Mouse (Mus musculus): ENCODE results near the gene Idh1. TPM values are rescaled to one million over a fixed set of nuclear protein-coding genes. Genes with fewer than 3 reads are reported as not detected.
A peak's percentile ranks its signal among the peaks of the same experiment; 100 is the strongest.

Gene Idh1
- polyA plus RNA-seq, 1 experiment from 2014 or later, result 140 TPM

DNA sequence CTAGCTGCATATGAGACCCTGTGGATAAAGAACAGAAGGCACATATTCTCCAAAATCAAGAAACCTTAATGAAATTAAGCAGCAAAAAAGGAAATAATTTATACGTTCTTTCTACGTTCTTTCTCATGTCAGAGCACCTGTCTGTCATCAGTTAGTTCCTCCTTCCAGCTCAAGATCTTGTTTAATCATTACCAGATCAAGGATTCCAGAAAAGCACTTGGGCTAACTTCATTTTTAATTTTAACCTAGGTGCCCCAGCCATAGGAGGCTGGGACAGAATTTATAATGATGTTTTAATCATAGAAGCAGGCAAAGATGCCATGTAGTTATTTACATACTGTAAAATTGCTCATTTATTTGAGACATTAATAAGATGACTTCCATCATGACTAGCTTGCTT is 41.5 kb downstream of the Idh1 start:
- no peak overlapping the region for H3K4me2 ChIP-seq
- WGBS, result 79% methylated on average over 2 of the region's 2 CpGs
- H3K4me1 ChIP-seq (replicated peaks), result no peaks in the 10 kb centered on the region
- H3K9me3 ChIP-seq, result no peaks in the 10 kb centered on the region
- no peak overlapping the region for H3K4me3 ChIP-seq (replicated peaks)
- H3K9ac ChIP-seq (replicated peaks), result no peak overlapping the region
- no peaks in the 10 kb centered on the region for H3K27me3 ChIP-seq
- ATAC-seq (ENCODE audit: insufficient number of reproducible peaks, insufficient read depth, low FRiP score, low TSS enrichment, low read depth), result no peak
- no peaks in the 10 kb centered on the region for H3K36me3 ChIP-seq
- no peak overlapping the region for H3K27ac ChIP-seq

DNA sequence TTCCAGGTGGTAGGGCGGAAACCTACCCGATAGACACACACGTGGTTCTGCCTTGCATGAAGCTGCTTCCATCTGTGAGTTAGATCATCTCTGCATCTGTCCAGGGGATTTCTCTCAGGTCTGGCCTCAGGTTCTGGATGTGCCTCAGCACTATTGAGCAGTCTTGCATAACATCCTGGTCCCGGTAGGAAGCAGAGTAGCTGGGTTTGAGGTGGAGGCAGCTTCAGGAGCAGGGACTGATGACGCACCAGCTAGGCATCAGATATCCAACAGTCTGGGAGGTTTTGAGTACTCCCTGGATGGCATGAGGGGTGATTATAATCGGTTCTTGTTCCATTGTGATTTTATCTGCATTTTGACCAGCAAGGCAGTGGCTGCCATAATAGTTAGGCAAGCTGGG is 48.7 kb downstream of the Idh1 start:
- Histone ChIP-seq H3K4me3 (replicated peaks) (no peak overlapping the region), H3K4me2 (no peak overlapping the region), H3K9me3 (no peaks in the 10 kb centered on the region), H3K27me3 (no peaks in the 10 kb centered on the region), H3K9ac (replicated peaks) (no peak overlapping the region), H3K36me3 (no peaks in the 10 kb centered on the region), H3K4me1 (replicated peaks) (no peaks in the 10 kb centered on the region), H3K27ac (no peak overlapping the region)
- WGBS, result 85% methylated on average over 6 of the region's 6 CpGs
- ATAC-seq (ENCODE audit: insufficient number of reproducible peaks, insufficient read depth, low FRiP score, low TSS enrichment, low read depth), result no peak

DNA sequence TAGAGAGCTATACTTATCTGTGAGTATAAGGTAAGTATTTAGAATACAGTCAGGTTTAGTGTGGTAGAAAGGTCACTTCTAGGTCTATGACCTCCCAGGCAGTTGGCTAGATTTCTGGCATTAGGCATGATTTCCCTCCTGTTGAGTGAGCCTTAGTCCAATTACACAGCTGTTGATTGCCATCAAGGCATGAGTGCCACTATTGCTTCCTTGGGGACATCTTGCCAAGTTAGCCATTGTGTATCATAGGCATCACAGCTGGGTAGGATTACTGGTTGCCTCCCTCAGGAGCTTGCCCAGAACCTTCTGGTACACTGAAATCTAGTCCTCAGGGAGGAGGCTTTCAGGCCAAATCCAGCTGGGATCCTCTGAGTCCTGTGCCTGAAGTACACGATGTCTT is 53.5 kb downstream of the Idh1 start:
- H3K4me2 ChIP-seq, result no peak overlapping the region
- no peaks in the 10 kb centered on the region for H3K27me3 ChIP-seq
- H3K36me3 ChIP-seq, result no peaks in the 10 kb centered on the region
- WGBS, result 91% methylated on average over 1 of the region's 1 CpGs
- no peaks in the 10 kb centered on the region for H3K4me1 ChIP-seq (replicated peaks)
- H3K27ac ChIP-seq, result no peak overlapping the region
- ATAC-seq (ENCODE audit: insufficient number of reproducible peaks, insufficient read depth, low FRiP score, low TSS enrichment, low read depth), result no peak
- H3K4me3 ChIP-seq (replicated peaks), result no peak overlapping the region
- H3K9ac ChIP-seq (replicated peaks), result no peak overlapping the region
- no peaks in the 10 kb centered on the region for H3K9me3 ChIP-seq

DNA sequence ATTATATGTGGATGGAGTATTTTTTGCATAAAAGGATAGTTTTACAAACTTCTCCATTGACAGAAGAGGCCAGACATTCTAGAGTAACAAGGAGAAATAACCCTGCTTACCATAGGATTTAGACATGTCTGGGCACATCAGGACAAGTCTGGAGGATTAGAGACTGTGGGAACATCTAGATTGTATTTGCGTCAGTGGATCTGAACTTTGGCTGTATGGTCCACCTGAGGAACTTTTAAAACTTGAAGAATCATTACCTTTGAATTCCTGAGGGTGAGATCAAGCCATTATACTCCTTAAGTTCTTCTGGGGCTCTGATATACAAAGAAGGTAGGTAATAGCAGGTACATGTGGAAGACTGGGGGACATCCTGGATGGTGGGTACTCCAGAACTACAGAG is 54.6 kb downstream of the Idh1 start:
- Histone ChIP-seq H3K4me3 (replicated peaks) (no peak overlapping the region), H3K9me3 (no peaks in the 10 kb centered on the region), H3K27me3 (no peaks in the 10 kb centered on the region), H3K9ac (replicated peaks) (no peak overlapping the region), H3K4me1 (replicated peaks) (no peaks in the 10 kb centered on the region), H3K27ac (no peak overlapping the region), H3K4me2 (no peak overlapping the region), H3K36me3 (no peaks in the 10 kb centered on the region)
- 92% methylated on average over 1 of the region's 1 CpGs for WGBS
- ATAC-seq (ENCODE audit: insufficient number of reproducible peaks, insufficient read depth, low FRiP score, low TSS enrichment, low read depth), result no peak

DNA sequence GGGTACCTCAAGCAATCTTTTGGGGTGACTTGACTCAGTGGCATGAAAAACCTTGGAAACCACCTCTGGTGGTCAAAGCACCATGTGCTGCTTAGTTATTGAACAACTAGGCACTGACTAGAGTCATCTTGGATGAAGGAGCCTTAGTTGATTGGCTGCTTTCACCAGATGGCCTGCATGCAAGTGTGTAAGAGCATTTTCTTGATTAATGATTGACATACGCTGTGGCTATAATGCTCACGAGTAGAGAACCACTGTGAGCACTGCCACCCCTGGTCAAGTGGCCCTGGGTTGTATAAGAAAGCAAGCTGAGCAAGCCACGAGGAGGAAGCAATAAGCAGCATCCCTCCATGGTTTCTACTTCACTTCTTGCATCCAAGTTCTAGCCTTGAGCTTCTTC is 56.1 kb downstream of the Idh1 start:
- Histone ChIP-seq H3K27ac (no peak overlapping the region), H3K9me3 (no peaks in the 10 kb centered on the region), H3K27me3 (no peaks in the 10 kb centered on the region), H3K9ac (replicated peaks) (no peak overlapping the region), H3K4me1 (replicated peaks) (no peaks in the 10 kb centered on the region), H3K4me2 (no peak overlapping the region), H3K4me3 (replicated peaks) (no peak overlapping the region), H3K36me3 (no peaks in the 10 kb centered on the region)
- ATAC-seq (ENCODE audit: insufficient number of reproducible peaks, insufficient read depth, low FRiP score, low TSS enrichment, low read depth), result no peak
- 76% methylated on average over 3 of the region's 3 CpGs for WGBS

DNA sequence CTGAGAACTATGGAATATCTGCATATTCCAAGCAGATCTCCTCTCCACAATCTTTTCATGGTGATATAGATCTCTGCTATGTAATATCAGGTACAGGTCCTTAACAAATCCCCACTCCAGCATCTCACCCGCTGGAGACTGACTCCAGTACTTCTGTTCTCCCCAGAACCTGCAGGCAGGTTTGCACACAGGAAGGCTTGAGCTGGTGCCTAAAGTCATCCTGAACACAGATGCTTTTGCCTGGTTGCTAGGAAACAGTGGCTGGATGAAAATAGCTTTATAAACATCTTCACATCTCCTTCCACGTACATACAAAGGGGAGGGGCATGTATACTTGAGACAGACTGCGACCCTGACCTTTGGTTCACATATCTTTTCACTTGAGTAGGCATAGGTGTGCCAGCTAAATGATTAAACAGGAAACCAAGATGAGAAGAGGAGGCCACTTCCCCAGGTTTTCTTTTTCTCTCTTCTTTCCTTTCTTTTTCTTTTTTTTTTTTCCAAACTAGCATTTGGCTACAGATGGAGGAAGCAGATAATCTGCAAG is 56.6 kb downstream of the Idh1 start:
- Histone ChIP-seq H3K27me3 (no peaks in the 10 kb centered on the region), H3K4me2 (no peak overlapping the region), H3K27ac (no peak overlapping the region), H3K9ac (replicated peaks) (no peak overlapping the region), H3K4me1 (replicated peaks) (no peaks in the 10 kb centered on the region), H3K9me3 (no peaks in the 10 kb centered on the region), H3K36me3 (no peaks in the 10 kb centered on the region), H3K4me3 (replicated peaks) (no peak overlapping the region)
- WGBS, result 78% methylated on average over 3 of the region's 3 CpGs
- ATAC-seq (ENCODE audit: insufficient number of reproducible peaks, insufficient read depth, low FRiP score, low TSS enrichment, low read depth), result no peak

DNA sequence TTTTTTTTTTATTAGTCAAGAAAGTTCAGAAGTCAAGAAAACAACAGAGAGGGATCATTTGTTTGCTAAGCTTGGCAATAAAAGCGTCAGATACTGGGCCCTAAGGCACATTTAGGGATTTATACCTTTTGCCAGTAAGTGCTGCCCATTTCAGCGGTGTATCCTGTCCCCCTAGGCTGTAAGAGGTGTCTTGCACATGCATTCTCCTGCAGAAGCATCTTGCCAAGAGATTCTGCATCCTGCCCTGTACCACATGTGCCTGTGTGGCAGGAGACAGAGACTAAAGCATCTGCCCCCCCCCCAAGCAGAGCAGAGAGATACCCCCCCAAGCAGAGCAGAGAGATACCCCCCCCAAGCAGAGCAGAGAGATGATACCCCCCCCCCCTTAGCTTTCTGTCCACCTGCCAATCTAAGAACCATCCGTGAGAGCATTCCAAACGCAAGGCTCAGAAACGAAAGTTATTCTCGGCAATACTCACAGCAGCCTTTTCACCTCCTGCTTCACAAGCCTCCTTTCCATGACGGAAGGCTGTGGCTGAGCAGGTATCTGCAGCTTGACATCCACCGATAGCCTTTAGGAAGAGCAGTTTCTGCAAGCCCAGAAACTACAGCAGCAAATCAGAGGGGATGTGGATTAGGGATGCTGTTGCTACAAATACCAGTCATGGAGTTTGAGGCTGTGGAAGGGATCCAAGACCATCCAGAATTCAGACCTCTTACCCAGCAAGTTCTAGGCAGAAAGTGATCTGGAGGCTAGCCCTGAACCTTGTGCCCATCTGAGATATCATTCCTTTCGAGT is 63.5 kb downstream of the Idh1 start, which contains the start of gene D630023F18Rik:
TSS of gene D630023F18Rik (minus strand) at position 641 of the 799 bp plus-strand sequence.
- Histone ChIP-seq H3K4me1 (replicated peaks) (no peaks in the 10 kb centered on the region; the same call in 1 of the 2 replicates), H3K36me3 (no peaks in the 10 kb centered on the region), H3K9ac (replicated peaks) (no peak within 1 kb of the TSS), H3K27ac (no peak within 1 kb of the TSS), H3K4me2 (peak within 1 kb of the TSS; percentile 40), H3K27me3 (no peaks in the 10 kb centered on the region), H3K9me3 (no peaks in the 10 kb centered on the region), H3K4me3 (replicated peaks) (peak within 1 kb of the TSS; percentile 10)
- WGBS, result 20% methylated on average over 9 of the region's 9 CpGs
- no peak for ATAC-seq (ENCODE audit: insufficient number of reproducible peaks, insufficient read depth, low FRiP score, low TSS enrichment, low read depth)

DNA sequence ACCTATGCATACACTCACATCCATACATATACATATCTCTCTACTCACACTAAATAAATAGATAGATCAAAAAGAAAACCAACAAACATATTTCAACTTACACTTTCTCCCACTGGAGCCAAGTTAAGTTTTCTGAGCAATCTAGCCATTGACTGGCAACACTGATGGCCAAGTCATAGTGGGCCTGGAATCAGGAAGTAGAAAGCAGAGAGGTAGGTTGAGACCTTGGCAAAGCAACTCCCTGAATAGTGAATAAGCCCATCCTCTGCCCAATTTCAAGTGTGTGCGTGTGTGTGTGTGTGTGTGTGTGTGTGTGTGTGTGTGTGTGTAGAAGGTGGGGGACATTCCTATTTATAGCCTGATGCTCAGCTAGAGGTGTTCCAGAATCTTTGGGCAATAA is 66.9 kb downstream of the Idh1 start, which contains the start of gene Gm28845:
TSS of gene Gm28845 (minus strand) at position 121 of the 400 bp plus-strand sequence.
- H3K36me3 ChIP-seq, result no peaks in the 10 kb centered on the region
- WGBS, result 100% methylated on average over 1 of the region's 1 CpGs
- no peaks in the 10 kb centered on the region for H3K27me3 ChIP-seq
- no peak for ATAC-seq (ENCODE audit: insufficient number of reproducible peaks, insufficient read depth, low FRiP score, low TSS enrichment, low read depth)
- no peaks in the 10 kb centered on the region; the same call in 1 of the 2 replicates for H3K4me1 ChIP-seq (replicated peaks)
- H3K27ac ChIP-seq, result no peak within 1 kb of the TSS
- no peak within 1 kb of the TSS for H3K4me2 ChIP-seq
- H3K9ac ChIP-seq (replicated peaks), result no peak within 1 kb of the TSS
- H3K9me3 ChIP-seq, result no peaks in the 10 kb centered on the region
- H3K4me3 ChIP-seq (replicated peaks), result no peak within 1 kb of the TSS

DNA sequence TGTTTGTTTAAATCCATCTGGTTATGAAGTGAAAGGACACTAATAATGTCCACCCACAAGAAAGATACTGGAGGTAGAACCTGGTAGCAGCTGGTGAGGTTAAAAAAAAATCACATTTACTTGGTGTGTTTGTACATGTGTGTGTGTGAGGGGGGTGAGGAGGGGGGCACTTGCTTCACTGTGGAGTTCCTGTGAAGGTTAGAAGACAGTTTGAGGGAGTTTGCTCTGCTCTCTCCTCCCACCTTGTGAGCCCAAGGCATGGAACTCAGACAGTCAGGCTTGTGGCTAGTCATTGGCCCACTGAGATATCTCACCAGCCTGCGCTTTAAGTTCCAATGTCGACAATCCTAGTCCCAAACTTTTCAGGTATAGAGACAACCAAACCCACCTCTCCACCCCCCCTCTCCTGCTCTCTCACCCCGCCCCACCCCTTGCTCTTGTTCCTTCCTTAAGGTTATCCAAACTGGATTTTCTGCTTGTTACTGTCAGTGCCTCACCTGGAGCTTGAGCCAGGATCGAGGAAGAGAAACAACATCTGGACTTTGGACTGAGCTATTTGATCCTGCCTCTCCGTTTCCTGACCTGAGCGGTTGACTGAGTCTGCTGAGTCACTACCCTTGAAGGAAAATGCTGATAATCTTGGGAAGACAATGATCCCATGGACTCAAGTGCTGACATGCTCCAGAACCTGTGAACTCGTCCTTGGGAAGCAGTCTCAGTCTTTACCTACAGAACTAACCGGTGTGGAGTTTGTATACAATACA is 68.0 kb downstream of the Idh1 start:
- WGBS, result 71% methylated on average over 8 of the region's 8 CpGs
- Histone ChIP-seq H3K4me3 (replicated peaks) (no peak overlapping the region), H3K36me3 (no peaks in the 10 kb centered on the region), H3K4me1 (replicated peaks) (no peaks in the 10 kb centered on the region; the same call in 1 of the 2 replicates), H3K27me3 (no peaks in the 10 kb centered on the region), H3K9ac (replicated peaks) (no peak overlapping the region), H3K27ac (no peak overlapping the region), H3K4me2 (no peak overlapping the region), H3K9me3 (no peaks in the 10 kb centered on the region)
- no peak for ATAC-seq (ENCODE audit: insufficient number of reproducible peaks, insufficient read depth, low FRiP score, low TSS enrichment, low read depth)

DNA sequence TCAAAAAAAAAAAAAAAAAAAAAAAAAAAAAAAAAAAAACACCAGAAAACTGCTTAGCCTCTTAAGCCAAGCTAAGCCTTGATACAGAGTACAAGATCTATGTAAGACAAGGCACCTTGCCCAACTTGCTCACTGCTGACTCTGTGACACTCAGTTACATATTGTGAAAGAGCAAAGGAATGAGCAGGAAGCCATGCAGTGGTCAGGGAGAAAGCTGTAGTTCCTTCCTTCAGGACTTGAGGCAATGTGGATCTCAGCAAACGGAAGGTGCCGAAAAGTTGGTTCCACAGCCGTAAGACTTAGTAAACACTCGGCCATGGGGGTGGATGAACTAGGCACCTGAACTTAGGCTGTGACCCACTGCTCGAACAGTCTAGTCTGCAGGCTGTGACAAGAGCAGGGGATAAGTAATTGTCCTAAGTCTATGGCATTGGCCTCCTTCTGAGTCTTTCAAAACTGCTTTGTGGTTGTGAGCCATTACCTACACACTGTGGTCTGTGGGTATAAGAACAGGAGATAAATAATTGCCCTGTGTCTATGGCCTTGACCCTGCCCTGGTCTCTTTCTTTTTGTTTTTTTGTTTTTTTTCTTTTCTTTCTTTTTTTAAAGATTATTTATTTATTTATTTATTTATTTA is 72.6 kb downstream of the Idh1 start:
- 91% methylated on average over 5 of the region's 5 CpGs for WGBS

DNA sequence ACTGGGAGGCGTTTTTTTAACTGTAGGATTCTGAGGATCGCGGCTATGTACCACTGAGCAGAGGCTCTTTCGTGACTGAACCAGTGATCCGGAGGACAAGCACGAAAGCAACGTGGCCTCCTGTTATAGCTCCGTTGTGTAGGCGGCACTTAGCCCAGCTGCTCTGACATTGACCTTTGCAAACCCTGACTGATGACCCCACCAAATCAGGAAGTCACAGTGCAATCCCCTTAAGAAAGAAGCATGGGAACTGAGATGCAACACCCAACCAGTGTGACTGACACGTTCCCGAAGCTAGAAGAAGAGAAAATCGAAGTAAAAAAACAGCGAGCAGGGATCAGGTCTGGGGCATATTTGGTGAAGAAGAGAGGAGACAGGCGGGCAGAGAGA is 73.5 kb downstream of the Idh1 start:
- H3K27ac ChIP-seq, result no peak overlapping the region
- no peaks in the 10 kb centered on the region for H3K36me3 ChIP-seq
- H3K4me1 ChIP-seq (replicated peaks), result no peaks in the 10 kb centered on the region
- ATAC-seq (ENCODE audit: insufficient number of reproducible peaks, insufficient read depth, low FRiP score, low TSS enrichment, low read depth), result no peak; the same call in 1 of the 2 replicates
- H3K4me3 ChIP-seq (replicated peaks), result no peak overlapping the region
- H3K27me3 ChIP-seq, result no peaks in the 10 kb centered on the region
- no peaks in the 10 kb centered on the region for H3K9me3 ChIP-seq
- H3K9ac ChIP-seq (replicated peaks), result no peak overlapping the region
- H3K4me2 ChIP-seq, result peak overlapping the region; percentile 15; the same call in 1 of the 2 replicates
- 69% methylated on average over 14 of the region's 14 CpGs for WGBS

More for the DNA sequence above, 72.6 kb downstream of the Idh1 start:
- Histone ChIP-seq H3K27me3 (no peaks in the 10 kb centered on the region), H3K4me2 (no peak overlapping the region), H3K27ac (no peak overlapping the region), H3K9ac (replicated peaks) (no peak overlapping the region), H3K4me3 (replicated peaks) (no peak overlapping the region), H3K36me3 (no peaks in the 10 kb centered on the region), H3K4me1 (replicated peaks) (no peaks in the 10 kb centered on the region), H3K9me3 (no peaks in the 10 kb centered on the region)
- ATAC-seq (ENCODE audit: insufficient number of reproducible peaks, insufficient read depth, low FRiP score, low TSS enrichment, low read depth), result no peak

Measured in limb, embryonic 12.5 days (tissue).